Mouse (Mus musculus) forebrain, embryonic 15.5 days (tissue): ENCODE data around the gene Rnf166. TPM values are rescaled to one million over a fixed set of nuclear protein-coding genes. Genes with fewer than 3 reads are reported as not detected.
A peak's percentile ranks its signal among the peaks of the same experiment; 100 is the strongest.

ENCODE experiments used
- ATAC-seq: fragments of 200-750 bp; cut with Nextera tagmentation; replicated peaks from 2 replicates; pipeline ENCODE4 v1.8.0; 2017; ENCODE audit warnings: mild to moderate bottlenecking, moderate TSS enrichment, moderate library complexity
- H3K27ac ChIP-seq: fragments of 300-500 bp; sonication (generic); replicated peaks from 2 replicates; pipeline ENCODE4 v1.5.1; 2015; ENCODE audit warnings: mild to moderate bottlenecking, inconsistent platforms
- H3K27me3 ChIP-seq: fragments of 300-500 bp; sonication (generic); 2 replicates; pipeline ENCODE4 v1.6.1; 2015; ENCODE audit warnings: inconsistent platforms
- H3K36me3 ChIP-seq: fragments of 300-500 bp; sonication (generic); 2 replicates; pipeline ENCODE4 v1.6.1; 2015; ENCODE audit warnings: mild to moderate bottlenecking, inconsistent platforms
- H3K4me1 ChIP-seq: fragments of 300-500 bp; sonication (generic); 2 replicates; pipeline ENCODE4 v1.6.1; 2015; ENCODE audit warnings: inconsistent platforms
- H3K4me2 ChIP-seq: fragments of 300-500 bp; sonication (generic); replicated peaks from 2 replicates; pipeline ENCODE4 v1.6.1; 2015; ENCODE audit warnings: mild to moderate bottlenecking, inconsistent platforms
- H3K4me3 ChIP-seq: fragments of 300-500 bp; sonication (generic); 2 replicates; pipeline ENCODE4 v1.5.1; 2015; ENCODE audit warnings: mild to moderate bottlenecking, inconsistent platforms
- H3K9ac ChIP-seq: fragments of 300-500 bp; sonication (generic); replicated peaks from 2 replicates; pipeline ENCODE4 v1.6.1; 2015; ENCODE audit warnings: mild to moderate bottlenecking, inconsistent platforms
- H3K9me3 ChIP-seq: fragments of 300-500 bp; sonication (generic); 2 replicates; pipeline ENCODE4 v1.6.1; 2016; ENCODE audit warnings: inconsistent platforms
- WGBS: fragments of 180-500 bp; shearing (Covaris S2); methylation state at CpG from one replicate; pipeline ENCODE4 v1.1.7; 2015; ENCODE audit warnings: mixed read lengths; 5-methylcytosine and 5-hydroxymethylcytosine counted together
- polyA plus RNA-seq: library from polyadenylated mRNA; unstranded; fragments of >200 nt; fragmentation: Nextera tagmentation; extraction: Ambion mirVana; gene quantifications from 2 replicates; pipeline ENCODE4 v1.2.1, GENCODE M21; 2015

The Rnf166 gene
- polyA plus RNA-seq, 1 experiment from 2014 or later: 44.8 TPM

- ATAC-seq: no peak
- no peak overlapping the region for H3K27ac ChIP-seq
- no peak overlapping the region for H3K4me3 ChIP-seq
- no peaks in the 10 kb centered on the region for H3K27me3 ChIP-seq
- H3K9ac ChIP-seq: no peak overlapping the region
- no peaks in the 10 kb centered on the region for H3K36me3 ChIP-seq
- no peaks in the 10 kb centered on the region for H3K9me3 ChIP-seq
- 64% methylated on average over 17 of the region's 17 CpGs for WGBS
- no peak overlapping the region for H3K4me2 ChIP-seq
- no peaks in the 10 kb centered on the region for H3K4me1 ChIP-seq
Measured at GRCm38 (mm10) chr8:122497912-122498311, 22.0 kb upstream of the Rnf166 start.

GRCm38 (mm10) chr8:122497016-122497734, 21.3 kb upstream of the Rnf166 start:
- Histone ChIP-seq H3K4me3 (no peak overlapping the region), H3K4me2 (no peak overlapping the region), H3K9ac (no peak overlapping the region), H3K9me3 (no peaks in the 10 kb centered on the region), H3K36me3 (no peaks in the 10 kb centered on the region), H3K27me3 (no peaks in the 10 kb centered on the region), H3K4me1 (no peaks in the 10 kb centered on the region), H3K27ac (no peak overlapping the region)
- ATAC-seq: no peak
- WGBS: 81% methylated on average over 11 of the region's 12 CpGs

GRCm38 (mm10) chr8:122488387-122488786, 12.5 kb upstream of the Rnf166 start:
- Histone ChIP-seq H3K4me2 (no peak overlapping the region), H3K9ac (no peak overlapping the region), H3K9me3 (no peaks in the 10 kb centered on the region), H3K36me3 (peaks cover 13% of the 10 kb centered on the region), H3K27ac (no peak overlapping the region), H3K4me1 (peaks cover 4% of the 10 kb centered on the region; the same call in 1 of the 2 replicates), H3K4me3 (no peak overlapping the region), H3K27me3 (no peaks in the 10 kb centered on the region)
- ATAC-seq: 0 out of 2 replicates have a peak, but pooled peaks have one; percentile 35
- 82% methylated on average over 9 of the region's 9 CpGs for whole genome bisulfite sequencing

- no peak overlapping the region for H3K9ac ChIP-seq
- H3K27ac ChIP-seq: no peak overlapping the region
- H3K4me3 ChIP-seq: no peak overlapping the region
- H3K27me3 ChIP-seq: no peaks in the 10 kb centered on the region
- no peaks in the 10 kb centered on the region for H3K9me3 ChIP-seq
- H3K4me1 ChIP-seq: peaks cover 4% of the 10 kb centered on the region; the same call in 1 of the 2 replicates
- H3K36me3 ChIP-seq: peaks cover 42% of the 10 kb centered on the region
- WGBS: 93% methylated on average over 12 of the region's 12 CpGs
- no peak for ATAC-seq
- H3K4me2 ChIP-seq: no peak overlapping the region
Measured at GRCm38 (mm10) chr8:122484831-122485230, 9.0 kb upstream of the Rnf166 start.

GRCm38 (mm10) chr8:122483877-122484276, 8.0 kb upstream of the Rnf166 start:
- ATAC-seq: no peak
- Histone ChIP-seq H3K9me3 (no peaks in the 10 kb centered on the region), H3K36me3 (peaks cover 52% of the 10 kb centered on the region), H3K4me3 (no peak overlapping the region), H3K9ac (no peak overlapping the region), H3K27me3 (no peaks in the 10 kb centered on the region), H3K4me1 (peaks cover 4% of the 10 kb centered on the region; the same call in 1 of the 2 replicates), H3K27ac (no peak overlapping the region), H3K4me2 (no peak overlapping the region)
- WGBS: 95% methylated on average over 7 of the region's 7 CpGs

GRCm38 (mm10) chr8:122482448-122482847, 6.6 kb upstream of the Rnf166 start:
- H3K9me3 ChIP-seq: no peaks in the 10 kb centered on the region
- H3K36me3 ChIP-seq: peaks cover 57% of the 10 kb centered on the region
- no peaks in the 10 kb centered on the region for H3K27me3 ChIP-seq
- no peak overlapping the region for H3K9ac ChIP-seq
- no peaks in the 10 kb centered on the region; the same call in 1 of the 2 replicates for H3K4me1 ChIP-seq
- H3K4me2 ChIP-seq: no peak overlapping the region
- ATAC-seq: no peak
- no peak overlapping the region for H3K4me3 ChIP-seq
- 96% methylated on average over 8 of the region's 8 CpGs for WGBS
- H3K27ac ChIP-seq: no peak overlapping the region

- H3K4me1 ChIP-seq: peaks cover 23% of the 10 kb centered on the region
- no peaks in the 10 kb centered on the region for H3K9me3 ChIP-seq
- H3K4me2 ChIP-seq: peak overlapping the region; percentile 86
- ATAC-seq: peak; percentile 5; the same call in 1 of the 2 replicates
- peak overlapping the region; percentile 94 for H3K4me3 ChIP-seq
- peaks cover 25% of the 10 kb centered on the region for H3K36me3 ChIP-seq
- H3K27ac ChIP-seq: peak overlapping the region; percentile 80; the same call in 1 of the 2 replicates
- H3K9ac ChIP-seq: peak overlapping the region; percentile 90
- 18% methylated on average over 16 of the region's 16 CpGs for WGBS
- H3K27me3 ChIP-seq: no peaks in the 10 kb centered on the region
Measured at GRCm38 (mm10) chr8:122474951-122475560, 808 bp downstream of the Rnf166 start.

- H3K36me3 ChIP-seq: peaks cover 14% of the 10 kb centered on the region
- no peaks in the 10 kb centered on the region for H3K9me3 ChIP-seq
- H3K4me2 ChIP-seq: no peak overlapping the region
- no peak for ATAC-seq
- 92% methylated on average over 8 of the region's 8 CpGs for WGBS
- no peak overlapping the region for H3K4me3 ChIP-seq
- H3K27me3 ChIP-seq: no peaks in the 10 kb centered on the region
- peaks cover 23% of the 10 kb centered on the region for H3K4me1 ChIP-seq
- no peak overlapping the region for H3K9ac ChIP-seq
- H3K27ac ChIP-seq: no peak overlapping the region
Measured at GRCm38 (mm10) chr8:122473911-122474421, 1.9 kb downstream of the Rnf166 start.

- H3K27me3 ChIP-seq: no peaks in the 10 kb centered on the region
- H3K36me3 ChIP-seq: peaks cover 28% of the 10 kb centered on the region
- no peak for ATAC-seq
- H3K4me1 ChIP-seq: peaks cover 13% of the 10 kb centered on the region
- no peaks in the 10 kb centered on the region for H3K9me3 ChIP-seq
- H3K27ac ChIP-seq: no peak overlapping the region
- H3K4me3 ChIP-seq: no peak overlapping the region
- 80% methylated on average over 5 of the region's 5 CpGs for WGBS
- no peak overlapping the region for H3K9ac ChIP-seq
- no peak overlapping the region for H3K4me2 ChIP-seq
Measured at GRCm38 (mm10) chr8:122470691-122471090, 5.2 kb downstream of the Rnf166 start.

- Histone ChIP-seq H3K9ac (no peak overlapping the region), H3K4me3 (no peak overlapping the region), H3K27me3 (no peaks in the 10 kb centered on the region), H3K4me1 (peaks cover 9% of the 10 kb centered on the region), H3K27ac (no peak overlapping the region), H3K36me3 (peaks cover 28% of the 10 kb centered on the region), H3K4me2 (no peak overlapping the region), H3K9me3 (no peaks in the 10 kb centered on the region)
- ATAC-seq: no peak
- 85% methylated on average over 10 of the region's 10 CpGs for WGBS
Measured at GRCm38 (mm10) chr8:122469965-122470364, 5.9 kb downstream of the Rnf166 start.

GRCm38 (mm10) chr8:122469407-122469806, 6.5 kb downstream of the Rnf166 start:
- peaks cover 4% of the 10 kb centered on the region for H3K4me1 ChIP-seq
- H3K27me3 ChIP-seq: no peaks in the 10 kb centered on the region
- no peak for ATAC-seq
- 88% methylated on average over 6 of the region's 6 CpGs for WGBS
- H3K4me2 ChIP-seq: no peak overlapping the region
- no peak overlapping the region for H3K9ac ChIP-seq
- no peaks in the 10 kb centered on the region for H3K9me3 ChIP-seq
- no peak overlapping the region for H3K4me3 ChIP-seq
- no peak overlapping the region for H3K27ac ChIP-seq
- H3K36me3 ChIP-seq: peaks cover 28% of the 10 kb centered on the region

- Histone ChIP-seq H3K36me3 (peaks cover 24% of the 10 kb centered on the region), H3K4me1 (no peaks in the 10 kb centered on the region), H3K9me3 (no peaks in the 10 kb centered on the region), H3K27ac (no peak overlapping the region), H3K4me2 (no peak overlapping the region), H3K27me3 (0 out of 2 replicates have a peak, but pooled peaks cover 3% of the 10 kb centered on the region), H3K9ac (no peak overlapping the region), H3K4me3 (no peak overlapping the region)
- 87% methylated on average over 13 of the region's 13 CpGs for WGBS
- no peak for ATAC-seq
Measured at GRCm38 (mm10) chr8:122467816-122468215, 8.0 kb downstream of the Rnf166 start.
